Mouse (Mus musculus) hindbrain, postnatal 0 days (tissue): ENCODE measurements around the gene Gm4952. TPM values are rescaled to one million over a fixed set of nuclear protein-coding genes. Genes with fewer than 3 reads are reported as not detected.

Experiments
- ATAC-seq: fragments of 200-750 bp; cut with Nextera tagmentation; 2 replicates; pipeline ENCODE4 v1.8.0; 2017; ENCODE audit warnings: mild to moderate bottlenecking, moderate TSS enrichment, moderate library complexity
- DNase-seq: peaks from one replicate; pipeline ENCODE4 v3.0.0-alpha.2; 2015; ENCODE audit warnings: low spot score
- H3K27ac ChIP-seq: fragments of 300-500 bp; sonication (generic); 2 replicates; pipeline ENCODE4 v1.5.1; 2014; ENCODE audit warnings: mild to moderate bottlenecking
- H3K27me3 ChIP-seq: fragments of 300-500 bp; sonication (generic); 2 replicates; pipeline ENCODE4 v1.6.1; 2014; ENCODE audit warnings: low read length, mixed read lengths; ENCODE audit not compliant: insufficient read depth
- H3K36me3 ChIP-seq: fragments of 300-500 bp; sonication (generic); 2 replicates; pipeline ENCODE4 v1.6.1; 2014; ENCODE audit warnings: low read length, mixed read lengths; ENCODE audit not compliant: insufficient read depth
- H3K4me1 ChIP-seq: fragments of 300-500 bp; sonication (generic); 2 replicates; pipeline ENCODE4 v1.6.1; 2014; ENCODE audit warnings: antibody characterized with exemption, low read length, mixed read lengths; ENCODE audit not compliant: insufficient read depth
- H3K4me2 ChIP-seq: fragments of 300-500 bp; sonication (generic); 2 replicates; pipeline ENCODE4 v1.6.1; 2014; ENCODE audit warnings: low read depth, mild to moderate bottlenecking, low read length, moderate library complexity, mixed read lengths
- H3K4me3 ChIP-seq: fragments of 300-500 bp; sonication (generic); 2 replicates; pipeline ENCODE4 v1.5.1; 2014; ENCODE audit warnings: low read length
- H3K9ac ChIP-seq: fragments of 300-500 bp; sonication (generic); replicated peaks from 2 replicates; pipeline ENCODE4 v1.6.1; 2014; ENCODE audit warnings: mild to moderate bottlenecking, low read length, moderate library complexity, mixed read lengths
- H3K9me3 ChIP-seq: fragments of 300-500 bp; sonication (generic); 2 replicates; pipeline ENCODE4 v1.6.1; 2016; ENCODE audit warnings: low read length, mixed read lengths
- CTCF ChIP-seq: IDR thresholded peaks from 2 replicates; pipeline ENCODE4 v1.5.1; 2016; ENCODE audit warnings: antibody characterized with exemption, control low read depth, low read depth
- WGBS: fragments of 180-500 bp; shearing (Covaris S2); extraction: QIAGEN DNeasy Blood & Tissue Kit; methylation state at CpG from one replicate; pipeline ENCODE4 v1.1.7; 2014; 5-methylcytosine and 5-hydroxymethylcytosine counted together
- polyA plus RNA-seq: library from polyadenylated mRNA; unstranded; fragments of >200 nt; fragmentation: Nextera tagmentation; extraction: Ambion mirVana; gene quantifications from 2 replicates; pipeline ENCODE4 v1.2.1, GENCODE M21; 2015
- total RNA-seq: library from RNA; depleted of rRNA; stranded (reverse); fragments of >200 nt; gene quantifications from 2 replicates; pipeline ENCODE4 v1.2.3, GENCODE M21; 2014

Gene Gm4952
- total and polyA plus RNA-seq, 2 experiments from 2014 or later = 0.43 TPM; not detected in 1

DNA sequence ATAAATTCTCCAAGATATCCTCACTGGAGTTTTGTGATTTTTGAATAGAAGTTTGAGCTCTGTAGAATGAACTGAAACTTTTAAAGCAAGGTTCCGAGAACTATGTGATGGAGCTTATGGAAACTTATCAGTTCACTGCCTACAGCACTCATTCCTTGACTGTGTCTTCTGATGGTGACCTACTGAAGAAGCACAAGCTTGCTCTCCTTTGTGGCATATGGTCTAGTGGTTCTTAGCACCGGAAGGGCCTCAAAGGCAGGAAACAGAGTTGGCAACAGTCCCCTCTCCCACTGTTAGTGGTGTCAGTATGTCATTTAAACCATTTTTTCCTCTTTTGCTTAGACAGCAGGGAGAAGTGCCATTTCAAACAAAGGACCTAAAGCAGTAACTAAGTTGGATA lies 23.1 kb upstream of the Gm4952 start:
- DNase-seq (no peak), ATAC-seq (no peak)
- no peak overlapping the region for H3K27ac ChIP-seq
- no peak overlapping the region for H3K9ac ChIP-seq
- H3K9me3 ChIP-seq = no peaks in the 10 kb centered on the region
- H3K27me3 ChIP-seq = no peaks in the 10 kb centered on the region
- no peak overlapping the region for H3K4me3 ChIP-seq
- TF ChIP-seq CTCF = no peak
- no peak overlapping the region for H3K4me2 ChIP-seq
- 85% methylated on average over 2 of the region's 2 CpGs for WGBS
- H3K36me3 ChIP-seq = no peaks in the 10 kb centered on the region
- peaks cover 5% of the 10 kb centered on the region; the same call in 1 of the 2 replicates for H3K4me1 ChIP-seq

DNA sequence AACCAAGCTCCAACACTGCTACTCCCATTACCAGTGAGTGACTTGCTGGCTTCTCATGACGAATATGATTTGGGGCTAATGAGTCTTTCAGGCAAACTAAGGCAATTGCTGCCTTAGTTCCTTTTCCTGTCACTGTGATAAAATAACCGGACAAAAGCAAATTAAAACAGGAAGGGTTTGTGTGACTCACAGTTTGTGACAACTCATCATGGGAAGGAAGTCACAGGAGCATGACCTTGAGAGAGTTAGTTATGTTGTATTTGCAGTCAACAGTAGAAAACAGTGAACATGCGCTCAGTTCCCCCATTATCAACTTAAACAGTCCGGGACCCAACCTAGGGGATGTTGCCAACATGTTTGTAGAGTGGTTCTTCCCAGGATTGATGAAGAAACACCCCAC lies 14.5 kb upstream of the Gm4952 start:
- H3K36me3 ChIP-seq = no peaks in the 10 kb centered on the region
- no peak for ATAC-seq
- H3K4me3 ChIP-seq = no peak overlapping the region
- no peaks in the 10 kb centered on the region for H3K27me3 ChIP-seq
- DNase-seq = no peak
- H3K9me3 ChIP-seq = no peaks in the 10 kb centered on the region
- TF ChIP-seq CTCF = no peak
- H3K27ac ChIP-seq = no peak overlapping the region
- no peak overlapping the region for H3K4me2 ChIP-seq
- H3K9ac ChIP-seq = no peak overlapping the region
- 81% methylated on average over 4 of the region's 4 CpGs for WGBS
- no peaks in the 10 kb centered on the region for H3K4me1 ChIP-seq

DNA sequence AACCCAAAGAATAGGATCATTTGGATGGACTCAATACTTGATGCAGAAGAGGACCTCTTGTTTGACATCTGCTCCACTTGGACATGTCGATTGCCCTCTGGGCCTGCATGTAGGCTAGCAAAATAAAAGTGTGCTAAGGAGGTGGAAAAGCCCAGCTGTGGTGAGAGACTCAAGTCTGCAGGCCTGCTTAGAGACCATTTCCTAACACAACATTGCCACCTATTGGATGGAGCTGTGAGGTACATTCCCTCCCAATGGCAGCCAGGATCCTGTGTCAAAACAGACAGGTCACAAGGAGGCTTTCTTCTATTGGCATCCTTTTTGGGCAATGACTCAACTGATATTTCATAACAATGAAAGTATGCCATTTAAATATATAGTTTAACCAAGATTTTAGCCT lies 7.9 kb upstream of the Gm4952 start:
- Histone ChIP-seq H3K9ac (no peak overlapping the region), H3K36me3 (no peaks in the 10 kb centered on the region), H3K27me3 (no peaks in the 10 kb centered on the region), H3K27ac (no peak overlapping the region), H3K4me1 (no peaks in the 10 kb centered on the region), H3K4me2 (no peak overlapping the region), H3K9me3 (no peaks in the 10 kb centered on the region), H3K4me3 (no peak overlapping the region)
- ATAC-seq = peak; percentile 57; the same call in 1 of the 2 replicates
- peak; percentile 85 for DNase-seq
- 0% methylated on average over 1 of the region's 1 CpGs for WGBS
- peak; percentile 92 for TF ChIP-seq CTCF

DNA sequence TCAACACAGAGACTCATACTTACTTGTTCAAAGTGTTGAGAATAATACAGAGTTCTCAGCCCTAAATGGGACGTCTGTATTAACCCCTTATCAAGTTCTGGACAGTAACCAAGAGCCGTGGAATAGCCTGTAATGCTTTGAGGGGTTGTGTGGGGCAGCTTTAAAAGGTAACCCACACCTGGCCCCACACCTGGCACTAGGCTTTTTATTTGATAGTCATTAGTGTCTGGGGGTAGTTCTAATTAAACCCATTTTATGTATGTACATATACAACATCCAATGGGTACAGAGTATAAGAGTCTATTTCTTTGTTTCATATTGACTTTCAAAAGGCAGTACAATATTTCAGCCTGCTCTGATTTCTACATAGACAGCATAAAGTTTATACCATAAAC lies 4.6 kb upstream of the Gm4952 start:
- Histone ChIP-seq H3K4me1 (no peaks in the 10 kb centered on the region), H3K27ac (no peak overlapping the region), H3K4me3 (peak overlapping the region; percentile 84), H3K4me2 (peak overlapping the region; percentile 95), H3K36me3 (no peaks in the 10 kb centered on the region), H3K9ac (peak overlapping the region; percentile 87; the same call in 1 of the 2 replicates), H3K9me3 (no peaks in the 10 kb centered on the region), H3K27me3 (no peaks in the 10 kb centered on the region)
- ATAC-seq (no peak), DNase-seq (no peak)
- 60% methylated on average over 2 of the region's 2 CpGs for WGBS
- no peak for TF ChIP-seq CTCF

DNA sequence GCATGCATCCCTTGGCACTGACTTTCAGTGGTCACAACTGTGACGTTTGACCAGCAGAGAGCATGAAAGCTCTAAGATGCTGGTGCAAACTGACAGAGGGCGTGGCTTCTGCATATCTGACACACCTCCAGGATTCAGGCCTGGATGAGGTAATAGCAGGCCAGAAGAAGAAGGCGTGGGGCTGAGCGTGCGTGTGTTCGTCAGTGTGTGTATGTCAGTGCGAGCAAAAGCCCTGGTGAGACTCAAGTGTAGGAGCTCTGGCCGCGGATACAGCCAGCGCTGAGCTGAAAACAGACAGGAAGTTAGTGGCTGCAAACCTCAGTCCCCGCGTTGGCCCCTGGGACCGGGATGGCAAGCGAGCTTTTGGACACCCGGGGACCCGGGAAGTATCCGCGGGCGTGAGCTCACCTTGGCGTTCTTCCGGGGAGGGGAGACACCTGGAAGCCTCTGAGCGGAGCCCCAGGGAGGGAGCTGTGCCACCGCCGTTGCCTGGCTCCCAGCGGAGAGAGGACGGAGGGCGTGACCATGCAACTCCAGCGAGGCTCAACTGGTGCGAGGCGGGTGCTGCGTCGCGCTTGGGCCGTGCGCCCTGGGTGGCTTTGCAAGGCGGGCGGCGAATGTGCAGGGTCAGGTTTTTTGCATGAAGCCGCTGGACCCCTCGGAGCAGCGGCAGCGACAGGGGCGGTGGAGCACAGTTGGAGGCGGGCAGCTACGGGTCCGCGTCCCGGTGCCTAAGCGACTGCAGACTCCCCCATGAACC lies 4.1 kb upstream of the Gm4952 start:
- peak; percentile 66 for TF ChIP-seq CTCF
- Histone ChIP-seq H3K9ac (peak overlapping the region; percentile 87), H3K4me1 (no peaks in the 10 kb centered on the region), H3K9me3 (no peaks in the 10 kb centered on the region), H3K4me3 (peak overlapping the region; percentile 84), H3K36me3 (no peaks in the 10 kb centered on the region), H3K27me3 (no peaks in the 10 kb centered on the region), H3K4me2 (peak overlapping the region; percentile 95), H3K27ac (peak overlapping the region; percentile 91)
- under 1% methylated on average over 49 of the region's 49 CpGs for WGBS
- peak; percentile 95 for ATAC-seq
- DNase-seq = peak; percentile 92

DNA sequence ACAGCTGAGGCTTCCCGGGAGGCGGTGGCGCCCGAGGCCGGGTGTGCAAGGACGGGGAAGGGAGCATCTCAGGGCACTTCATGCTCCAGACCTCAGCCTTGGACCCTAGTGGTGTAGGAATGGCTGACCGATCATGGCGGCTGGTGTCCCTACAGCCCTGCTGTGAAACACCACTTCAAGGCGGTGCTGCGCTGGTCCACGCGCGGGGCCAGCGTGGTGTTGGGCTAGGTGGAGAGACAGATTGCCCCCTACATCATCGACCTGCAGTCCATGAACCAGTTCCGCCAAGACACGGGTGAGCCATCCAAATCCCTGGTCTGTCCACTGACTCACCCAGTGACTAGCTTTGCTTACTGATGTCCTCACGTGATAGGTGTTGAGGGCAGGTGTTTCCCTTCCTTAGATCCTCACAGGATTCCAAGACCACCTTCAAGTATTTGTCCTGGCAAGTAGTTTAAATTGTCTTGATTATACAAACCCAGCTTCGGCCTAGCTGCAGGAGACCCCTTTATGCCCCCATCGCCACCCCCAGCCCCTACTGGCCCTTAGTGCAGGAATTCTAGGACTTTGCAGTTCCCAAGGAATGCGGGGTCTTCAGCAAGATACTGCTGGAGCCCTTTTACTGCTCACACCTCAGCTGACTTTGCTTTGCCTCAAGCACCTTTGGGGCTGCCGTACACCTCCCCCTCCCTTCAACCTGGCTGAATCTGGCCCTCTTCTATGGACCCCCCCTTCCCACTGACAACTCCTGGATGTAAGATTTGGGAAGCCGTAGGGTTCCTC lies 3.3 kb upstream of the Gm4952 start:
- peak overlapping the region; percentile 91 for H3K27ac ChIP-seq
- peak overlapping the region; percentile 87 for H3K9ac ChIP-seq
- H3K4me1 ChIP-seq = no peaks in the 10 kb centered on the region
- TF ChIP-seq CTCF = peak; percentile 25; the same call in 1 of the 2 replicates
- ATAC-seq = peak; percentile 70
- no peaks in the 10 kb centered on the region for H3K9me3 ChIP-seq
- H3K4me3 ChIP-seq = peak overlapping the region; percentile 84
- H3K36me3 ChIP-seq = no peaks in the 10 kb centered on the region
- H3K27me3 ChIP-seq = no peaks in the 10 kb centered on the region
- peak overlapping the region; percentile 95 for H3K4me2 ChIP-seq
- peak; percentile 40 for DNase-seq
- 15% methylated on average over 23 of the region's 23 CpGs for WGBS

DNA sequence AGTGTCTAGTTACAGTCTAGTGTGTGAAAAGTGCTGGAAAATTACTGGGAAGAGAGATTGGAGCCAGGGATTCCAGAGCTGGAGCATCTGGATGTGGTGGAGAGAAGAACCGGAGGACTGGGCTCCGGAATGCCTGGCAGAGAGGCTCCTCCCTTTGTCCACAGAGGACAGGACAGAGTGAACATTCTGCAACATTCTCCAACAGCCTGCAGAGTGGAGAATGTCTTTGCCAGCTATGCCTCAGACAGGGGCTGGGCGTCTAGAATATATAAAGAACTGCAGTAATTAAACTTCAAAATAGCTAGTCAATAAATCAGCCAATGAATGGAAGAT lies 2.7 kb upstream of the Gm4952 start:
- H3K27me3 ChIP-seq = no peaks in the 10 kb centered on the region
- H3K9ac ChIP-seq = peak overlapping the region; percentile 87; the same call in 1 of the 2 replicates
- DNase-seq = peak; percentile 20
- peak; percentile 25; the same call in 1 of the 2 replicates for ATAC-seq
- 34% methylated on average over 3 of the region's 3 CpGs for WGBS
- H3K9me3 ChIP-seq = no peaks in the 10 kb centered on the region
- H3K4me3 ChIP-seq = peak overlapping the region; percentile 84
- H3K4me2 ChIP-seq = peak overlapping the region; percentile 95
- H3K36me3 ChIP-seq = no peaks in the 10 kb centered on the region
- no peaks in the 10 kb centered on the region for H3K4me1 ChIP-seq
- H3K27ac ChIP-seq = peak overlapping the region; percentile 91
- no peak for TF ChIP-seq CTCF
